Mouse (Mus musculus) spleen, postnatal 0 days (tissue): ENCODE measurements around the gene Gm8165. TPM values are rescaled to one million over a fixed set of nuclear protein-coding genes. Genes with fewer than 3 reads are reported as not detected.

Experiments used
- polyA plus RNA-seq: library from polyadenylated mRNA; unstranded; fragments of >200 nt; fragmentation: Nextera tagmentation; extraction: Ambion mirVana; gene quantifications from 2 replicates; pipeline ENCODE4 v1.2.1, GENCODE M21; 2015

Gene Gm8165
- polyA plus RNA-seq: not detected in 2 replicates

DNA sequence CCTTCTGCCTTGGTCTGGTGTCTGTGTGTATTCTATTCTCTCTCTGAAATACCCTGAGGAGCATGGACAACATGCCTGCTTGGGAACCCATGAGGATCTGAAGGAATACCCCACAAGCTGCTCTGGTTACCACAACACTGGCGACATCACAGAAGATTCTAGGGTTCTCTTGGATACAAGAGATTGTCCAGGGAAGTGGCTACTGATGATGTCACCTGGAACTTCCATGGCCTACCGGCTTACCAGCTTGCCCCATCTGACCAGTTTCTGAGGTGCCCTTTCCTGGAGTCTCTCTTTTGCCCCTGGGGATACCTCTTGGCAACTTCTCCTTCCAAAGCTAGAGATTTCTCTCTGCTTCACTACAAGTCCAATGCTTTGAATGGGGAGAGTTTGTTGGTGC is at the start of gene Gm8165:
Gm8165 (minus strand) TSS at position 101 of the 400 bp plus-strand sequence.

DNA sequence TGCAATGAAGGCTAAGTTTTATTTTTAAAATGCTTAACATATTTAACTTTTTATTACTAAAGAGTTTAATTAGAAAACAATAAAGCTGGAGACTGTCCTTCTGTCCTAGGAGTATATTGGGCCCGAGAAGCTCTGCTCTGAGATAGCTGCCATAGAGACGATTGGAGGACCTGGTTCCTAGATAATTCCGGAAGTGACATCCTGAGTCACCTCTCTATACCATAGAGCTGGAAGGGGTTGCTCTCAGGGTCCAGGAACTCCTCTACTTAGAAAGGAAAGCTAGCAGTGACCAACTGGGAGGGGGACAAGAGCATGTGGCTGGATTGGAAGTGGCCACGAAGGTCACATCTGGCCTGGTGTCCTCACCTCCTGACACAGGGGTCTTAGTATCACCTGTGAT is 20.6 kb upstream of the Gm8165 start, which contains the start of gene Gm7324:
Gm7324 (plus strand) TSS at position 208 of the 400 bp plus-strand sequence.

Other genes with a start within 250 kb of the Gm8165 start
- gene Gm5799, start 133.6 kb downstream of the Gm8165 start, polyA plus RNA-seq: not detected in 2 replicates
- not detected in 2 replicates for gene Gm17654, start 98.1 kb downstream of the Gm8165 start, polyA plus RNA-seq
- not detected in 2 replicates for gene Gm10375, start 69.2 kb downstream of the Gm8165 start, polyA plus RNA-seq
- 0.81 and 1.1 TPM in 2 replicates for gene Gm7324, start 20.6 kb upstream of the Gm8165 start, polyA plus RNA-seq
- gene Gm16506, start 50.3 kb upstream of the Gm8165 start, polyA plus RNA-seq: not detected in 2 replicates
- gene Gm6526, start 70.7 kb upstream of the Gm8165 start, polyA plus RNA-seq: not detected in 2 replicates
- gene Gm8180, start 107.5 kb upstream of the Gm8165 start, polyA plus RNA-seq: not detected in 2 replicates
- 0.46 and 0.82 TPM in 2 replicates for gene Ear1, start 198.3 kb upstream of the Gm8165 start, polyA plus RNA-seq
- gene Ear10, start 246.4 kb upstream of the Gm8165 start, polyA plus RNA-seq: not detected in 2 replicates
- 8.4 and 10.0 TPM in 2 replicates for gene Gm8113, start 248.2 kb upstream of the Gm8165 start, polyA plus RNA-seq